Mouse (Mus musculus): ENCODE data around the gene Dmd.

- TF ChIP-seq CTCF (IDR thresholded peaks at IDR 0.05; ENCODE audit: borderline replicate concordance, insufficient read depth, low read depth, low read length) (no peak), POLR2A (IDR thresholded peaks at IDR 0.05; ENCODE audit: borderline replicate concordance, insufficient read depth, low read length) (no peak)
Observed at GRCm38 (mm10) chrX:84444638-84445037, 1496.0 kb downstream of the Dmd start.

Measured in cerebellum, adult 2 months (tissue).